Mouse (Mus musculus) midbrain, embryonic 15.5 days (tissue): ENCODE data around the gene Mettl24. TPM values are rescaled to one million over a fixed set of nuclear protein-coding genes. Genes with fewer than 3 reads are reported as not detected.

Experiments used
- ATAC-seq: fragments of 200-750 bp; cut with Nextera tagmentation; replicated peaks from 2 replicates; pipeline ENCODE4 v1.8.0; 2017; ENCODE audit warnings: moderate TSS enrichment
- H3K27ac ChIP-seq: fragments of 300-500 bp; sonication (generic); 2 replicates; pipeline ENCODE4 v1.5.1; 2015; ENCODE audit warnings: mild to moderate bottlenecking, inconsistent platforms
- H3K27me3 ChIP-seq: fragments of 300-500 bp; sonication (generic); replicated peaks from 2 replicates; pipeline ENCODE4 v1.6.1; 2015; ENCODE audit warnings: inconsistent platforms
- H3K36me3 ChIP-seq: fragments of 300-500 bp; sonication (generic); replicated peaks from 2 replicates; pipeline ENCODE4 v1.6.1; 2015; ENCODE audit warnings: inconsistent platforms
- H3K4me1 ChIP-seq: fragments of 300-500 bp; sonication (generic); 2 replicates; pipeline ENCODE4 v1.6.1; 2015; ENCODE audit warnings: inconsistent platforms
- H3K4me2 ChIP-seq: fragments of 300-500 bp; sonication (generic); 2 replicates; pipeline ENCODE4 v1.6.1; 2015; ENCODE audit warnings: inconsistent platforms, mild to moderate bottlenecking, moderate library complexity
- H3K4me3 ChIP-seq: fragments of 300-500 bp; sonication (generic); 2 replicates; pipeline ENCODE4 v1.5.1; 2015; ENCODE audit warnings: mild to moderate bottlenecking, inconsistent platforms
- H3K9ac ChIP-seq: fragments of 300-500 bp; sonication (generic); 2 replicates; pipeline ENCODE4 v1.6.1; 2015; ENCODE audit warnings: mild to moderate bottlenecking, inconsistent platforms
- H3K9me3 ChIP-seq: fragments of 300-500 bp; sonication (generic); 2 replicates; pipeline ENCODE4 v1.6.1; 2016; ENCODE audit warnings: inconsistent platforms
- WGBS: fragments of 180-500 bp; shearing (Covaris S2); methylation state at CpG from one replicate; pipeline ENCODE4 v1.1.7; 2015; ENCODE audit warnings: mixed read lengths; 5-methylcytosine and 5-hydroxymethylcytosine counted together
- polyA plus RNA-seq: library from polyadenylated mRNA; unstranded; fragments of >200 nt; fragmentation: Nextera tagmentation; extraction: Ambion mirVana; gene quantifications from 2 replicates; pipeline ENCODE4 v1.2.1, GENCODE M21; 2015

Mettl24 gene
- polyA plus RNA-seq, 1 experiment from 2014 or later, result 0.71 TPM

DNA sequence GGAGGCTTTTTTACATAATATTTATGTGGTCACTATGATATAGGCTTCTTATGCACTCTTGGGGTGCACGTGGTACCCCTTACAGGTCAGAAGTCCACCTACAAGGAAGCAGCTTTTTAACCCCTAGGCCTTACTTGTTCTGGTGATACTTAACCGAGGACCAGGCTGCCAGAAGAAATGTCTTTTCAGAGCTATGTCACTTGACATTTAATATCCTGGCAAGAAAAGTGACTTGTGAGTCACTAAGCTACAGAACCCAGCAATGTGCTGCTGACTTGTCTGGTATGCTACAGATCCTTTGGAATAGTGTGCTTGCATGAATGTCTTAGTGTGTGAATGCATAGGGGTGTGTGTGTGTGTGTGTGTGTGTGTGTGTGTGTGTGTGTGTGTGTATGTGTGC, 4.3 kb downstream of the Mettl24 start:
- H3K27ac ChIP-seq, result no peak overlapping the region
- no peak overlapping the region for H3K9ac ChIP-seq
- no peaks in the 10 kb centered on the region for H3K9me3 ChIP-seq
- H3K4me2 ChIP-seq, result no peak overlapping the region
- ATAC-seq, result no peak
- no peaks in the 10 kb centered on the region for H3K36me3 ChIP-seq
- no peaks in the 10 kb centered on the region for H3K27me3 ChIP-seq
- no peak overlapping the region for H3K4me3 ChIP-seq
- H3K4me1 ChIP-seq, result peaks cover 15% of the 10 kb centered on the region
- WGBS, result 74% methylated on average over 2 of the region's 2 CpGs

GRCm38 (mm10) chr10:40688266-40688665, 5.2 kb downstream of the Mettl24 start:
- Histone ChIP-seq H3K4me3 (no peak overlapping the region), H3K4me1 (peaks cover 7% of the 10 kb centered on the region), H3K4me2 (no peak overlapping the region), H3K9ac (no peak overlapping the region), H3K27me3 (no peaks in the 10 kb centered on the region), H3K9me3 (no peaks in the 10 kb centered on the region), H3K36me3 (no peaks in the 10 kb centered on the region), H3K27ac (peak overlapping the region; percentile 48; the same call in 1 of the 2 replicates)
- no peak for ATAC-seq
- WGBS, result 73% methylated on average over 6 of the region's 6 CpGs

DNA sequence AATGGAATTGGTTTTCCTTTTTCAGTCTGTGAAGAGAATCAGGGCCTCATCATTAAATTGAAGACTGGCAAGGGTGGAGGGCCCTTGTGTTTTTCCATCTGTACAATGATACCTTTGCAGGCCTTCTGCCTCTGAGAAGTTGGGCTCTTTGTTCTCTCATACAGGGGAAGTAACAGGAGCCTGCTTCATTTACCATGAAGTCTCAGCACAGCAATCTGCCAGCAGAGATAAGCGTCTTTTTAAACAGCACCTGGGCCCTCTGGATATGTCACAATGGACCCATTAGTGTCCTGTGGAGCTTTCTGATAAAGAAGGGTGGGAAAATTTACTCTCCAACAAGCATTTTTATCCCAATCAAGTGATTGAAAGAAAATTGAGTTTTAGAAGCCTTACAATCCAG, 5.8 kb downstream of the Mettl24 start:
- no peaks in the 10 kb centered on the region for H3K27me3 ChIP-seq
- peak; percentile 58 for ATAC-seq
- no peaks in the 10 kb centered on the region for H3K9me3 ChIP-seq
- H3K36me3 ChIP-seq, result no peaks in the 10 kb centered on the region
- WGBS, result 31% methylated on average over 1 of the region's 1 CpGs
- no peak overlapping the region for H3K4me3 ChIP-seq
- H3K4me1 ChIP-seq, result 0 out of 2 replicates have a peak, but pooled peaks cover 3% of the 10 kb centered on the region
- no peak overlapping the region for H3K9ac ChIP-seq
- no peak overlapping the region for H3K4me2 ChIP-seq
- peak overlapping the region; percentile 48; the same call in 1 of the 2 replicates for H3K27ac ChIP-seq

GRCm38 (mm10) chr10:40698652-40699051, 15.6 kb downstream of the Mettl24 start:
- Histone ChIP-seq H3K36me3 (no peaks in the 10 kb centered on the region), H3K4me3 (no peak overlapping the region), H3K9me3 (no peaks in the 10 kb centered on the region), H3K27ac (no peak overlapping the region), H3K4me2 (no peak overlapping the region), H3K4me1 (no peaks in the 10 kb centered on the region), H3K9ac (no peak overlapping the region), H3K27me3 (no peaks in the 10 kb centered on the region)
- 72% methylated on average over 4 of the region's 4 CpGs for WGBS
- ATAC-seq, result no peak

- H3K27me3 ChIP-seq, result no peaks in the 10 kb centered on the region
- no peak overlapping the region for H3K9ac ChIP-seq
- no peaks in the 10 kb centered on the region for H3K36me3 ChIP-seq
- H3K4me3 ChIP-seq, result no peak overlapping the region
- ATAC-seq, result no peak
- H3K9me3 ChIP-seq, result no peaks in the 10 kb centered on the region
- WGBS, result 85% methylated on average over 7 of the region's 7 CpGs
- H3K27ac ChIP-seq, result no peak overlapping the region
- no peak overlapping the region for H3K4me2 ChIP-seq
- no peaks in the 10 kb centered on the region for H3K4me1 ChIP-seq
These were observed 28.0 kb downstream of the Mettl24 start for GRCm38 (mm10) chr10:40711127-40711526.

- ATAC-seq, result peak; percentile 70
- 43% methylated on average over 9 of the region's 9 CpGs for WGBS
- H3K9ac ChIP-seq, result no peak overlapping the region
- H3K4me1 ChIP-seq, result no peaks in the 10 kb centered on the region
- no peak overlapping the region for H3K4me2 ChIP-seq
- H3K27me3 ChIP-seq, result no peaks in the 10 kb centered on the region
- no peak overlapping the region for H3K4me3 ChIP-seq
- H3K36me3 ChIP-seq, result no peaks in the 10 kb centered on the region
- no peak overlapping the region for H3K27ac ChIP-seq
- no peaks in the 10 kb centered on the region for H3K9me3 ChIP-seq
These were observed 30.0 kb downstream of the Mettl24 start for GRCm38 (mm10) chr10:40713018-40713608.

- Histone ChIP-seq H3K27me3 (no peaks in the 10 kb centered on the region), H3K9ac (no peak overlapping the region), H3K36me3 (no peaks in the 10 kb centered on the region), H3K4me2 (no peak overlapping the region), H3K4me3 (no peak overlapping the region), H3K9me3 (no peaks in the 10 kb centered on the region), H3K4me1 (no peaks in the 10 kb centered on the region), H3K27ac (no peak overlapping the region)
- WGBS, result 79% methylated on average over 9 of the region's 9 CpGs
- ATAC-seq, result peak; percentile 19; the same call in 1 of the 2 replicates
These were observed 30.7 kb downstream of the Mettl24 start for GRCm38 (mm10) chr10:40713829-40714228.

DNA sequence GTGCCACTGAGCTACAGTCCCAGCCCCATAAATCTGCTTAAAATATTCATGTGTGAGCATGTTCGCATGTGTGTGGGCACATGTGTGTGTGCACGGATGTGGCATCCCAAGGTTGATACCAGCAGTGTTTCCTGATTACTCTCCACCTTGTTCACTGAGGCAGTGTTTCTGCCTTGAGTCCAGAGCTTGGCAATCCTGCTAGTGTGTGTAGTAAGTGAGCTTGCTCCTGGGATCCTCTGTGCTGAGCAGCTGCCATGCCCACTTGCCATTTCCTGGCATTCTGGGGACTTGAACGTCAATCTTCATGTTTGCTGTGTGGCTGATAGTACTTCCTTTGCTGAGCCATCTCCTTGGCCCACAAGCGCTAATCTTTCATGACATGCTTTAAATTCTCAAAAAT, 32.1 kb downstream of the Mettl24 start:
- Histone ChIP-seq H3K27me3 (no peaks in the 10 kb centered on the region), H3K4me1 (no peaks in the 10 kb centered on the region), H3K36me3 (no peaks in the 10 kb centered on the region), H3K9ac (no peak overlapping the region), H3K9me3 (no peaks in the 10 kb centered on the region), H3K27ac (no peak overlapping the region), H3K4me2 (no peak overlapping the region), H3K4me3 (no peak overlapping the region)
- 93% methylated on average over 4 of the region's 4 CpGs for WGBS
- ATAC-seq, result no peak

DNA sequence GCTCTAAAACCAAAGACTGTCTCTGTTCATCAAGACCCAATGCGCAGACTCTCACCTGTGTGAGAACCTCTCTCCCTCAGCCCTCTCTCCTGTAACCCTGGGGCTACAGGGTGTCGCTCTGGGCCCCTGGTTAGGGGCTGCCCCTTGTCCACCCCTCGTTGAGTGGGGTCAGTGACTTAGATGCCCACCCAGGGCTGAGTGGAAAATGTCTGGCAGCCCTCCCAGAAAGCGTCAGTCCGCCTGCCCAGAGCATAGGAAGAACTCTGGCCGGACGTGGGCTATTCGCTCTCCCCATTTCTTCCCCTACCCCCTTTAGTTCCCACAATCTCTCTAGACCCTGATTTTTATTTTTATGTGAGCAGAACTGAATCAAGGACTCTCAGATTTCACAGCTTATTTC, 33.2 kb downstream of the Mettl24 start:
- Histone ChIP-seq H3K4me3 (no peak overlapping the region), H3K9me3 (no peaks in the 10 kb centered on the region), H3K27me3 (no peaks in the 10 kb centered on the region), H3K4me1 (no peaks in the 10 kb centered on the region), H3K36me3 (no peaks in the 10 kb centered on the region), H3K27ac (no peak overlapping the region), H3K9ac (no peak overlapping the region), H3K4me2 (no peak overlapping the region)
- WGBS, result 78% methylated on average over 8 of the region's 8 CpGs
- ATAC-seq, result no peak

DNA sequence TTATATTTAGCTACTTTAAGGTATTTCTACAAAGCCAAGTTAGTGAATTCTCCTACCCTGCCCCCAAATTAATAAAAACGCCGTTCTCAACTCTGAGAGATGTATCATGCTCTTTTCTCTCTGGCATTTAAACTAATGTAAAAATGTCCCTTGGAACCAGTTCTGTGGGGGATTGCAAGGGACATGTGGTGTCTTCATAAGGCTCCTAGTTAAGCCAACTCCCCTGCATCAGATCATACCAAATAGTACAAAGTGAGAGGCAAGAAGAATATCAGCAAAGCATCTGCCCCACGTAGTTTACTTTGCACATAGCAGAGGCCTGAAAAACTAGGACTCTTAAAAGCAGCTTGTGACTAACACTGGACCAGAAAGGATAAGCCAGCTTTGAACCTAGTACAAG, 33.6 kb downstream of the Mettl24 start:
- H3K4me3 ChIP-seq, result no peak overlapping the region
- H3K36me3 ChIP-seq, result no peaks in the 10 kb centered on the region
- WGBS, result 86% methylated on average over 3 of the region's 3 CpGs
- H3K27ac ChIP-seq, result no peak overlapping the region
- H3K27me3 ChIP-seq, result no peaks in the 10 kb centered on the region
- H3K4me2 ChIP-seq, result no peak overlapping the region
- H3K9me3 ChIP-seq, result no peaks in the 10 kb centered on the region
- no peaks in the 10 kb centered on the region for H3K4me1 ChIP-seq
- ATAC-seq, result no peak
- no peak overlapping the region for H3K9ac ChIP-seq

DNA sequence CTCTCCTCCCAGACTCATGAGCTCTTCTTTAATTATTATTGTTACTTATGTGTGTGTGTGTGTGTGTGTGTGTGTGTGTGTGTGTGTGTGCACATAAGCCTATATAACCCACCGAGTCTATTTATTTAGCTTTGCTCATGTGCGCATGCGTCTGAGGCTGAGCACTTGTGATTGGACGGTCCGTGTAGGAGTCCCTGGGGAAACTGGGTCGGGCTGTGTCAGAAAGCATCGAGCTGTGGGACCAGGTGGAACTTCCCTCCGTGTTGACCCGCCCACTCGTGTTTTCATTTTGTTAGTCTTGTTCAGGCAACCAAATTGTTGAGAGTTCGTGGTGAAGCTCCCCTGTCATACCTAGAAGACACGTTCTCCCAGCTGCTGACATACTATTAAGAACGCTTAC, 35.3 kb downstream of the Mettl24 start:
- ATAC-seq, result no peak
- no peak overlapping the region for H3K4me3 ChIP-seq
- H3K27ac ChIP-seq, result no peak overlapping the region
- no peaks in the 10 kb centered on the region for H3K9me3 ChIP-seq
- 92% methylated on average over 13 of the region's 13 CpGs for WGBS
- no peak overlapping the region for H3K9ac ChIP-seq
- H3K27me3 ChIP-seq, result no peaks in the 10 kb centered on the region
- H3K4me2 ChIP-seq, result no peak overlapping the region
- no peaks in the 10 kb centered on the region for H3K36me3 ChIP-seq
- no peaks in the 10 kb centered on the region for H3K4me1 ChIP-seq

DNA sequence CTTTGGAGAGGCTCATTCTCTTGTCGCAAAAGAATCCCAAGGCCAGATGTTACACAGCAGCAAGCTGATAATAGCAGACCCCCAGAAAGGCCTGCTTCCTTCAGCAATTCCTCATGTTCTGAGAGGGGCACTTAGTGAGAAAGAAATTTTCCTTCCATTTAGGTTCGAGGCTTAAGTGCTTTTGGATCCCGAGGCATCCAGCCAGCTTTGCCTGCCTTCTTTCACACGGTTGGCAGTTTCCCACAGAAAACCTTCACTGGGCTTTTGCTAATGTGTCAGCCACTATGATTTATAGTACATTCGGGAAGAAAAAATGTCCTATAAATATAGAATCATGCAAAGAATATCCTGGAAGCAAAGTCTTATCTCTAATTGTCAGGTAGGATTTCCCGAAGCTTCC, 36.0 kb downstream of the Mettl24 start:
- H3K9me3 ChIP-seq, result no peaks in the 10 kb centered on the region
- H3K4me1 ChIP-seq, result 0 out of 2 replicates have a peak, but pooled peaks cover 2% of the 10 kb centered on the region
- no peak for ATAC-seq
- H3K27ac ChIP-seq, result no peak overlapping the region
- H3K36me3 ChIP-seq, result no peaks in the 10 kb centered on the region
- no peak overlapping the region for H3K9ac ChIP-seq
- H3K27me3 ChIP-seq, result no peaks in the 10 kb centered on the region
- no peak overlapping the region for H3K4me2 ChIP-seq
- no peak overlapping the region for H3K4me3 ChIP-seq
- 71% methylated on average over 6 of the region's 6 CpGs for WGBS

DNA sequence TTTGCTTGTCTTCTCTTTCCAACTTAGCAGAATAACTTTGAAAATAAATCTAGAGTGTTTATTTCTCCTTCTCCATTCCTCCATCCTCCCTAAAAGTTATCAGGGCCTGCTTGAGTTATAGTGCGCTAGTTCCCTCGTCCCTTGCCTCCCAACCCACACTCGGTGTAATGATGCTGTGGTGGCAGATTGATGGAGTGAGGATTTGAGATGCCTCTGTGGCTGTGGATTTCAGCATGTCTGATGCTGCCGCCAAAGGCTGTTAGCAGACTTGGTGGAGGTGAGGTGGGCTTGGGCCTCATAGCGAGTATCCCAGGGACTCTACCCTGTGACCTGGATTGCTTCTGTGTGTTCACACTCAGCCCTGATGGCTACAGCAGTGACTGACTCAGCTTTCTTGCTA, 37.8 kb downstream of the Mettl24 start:
- no peak overlapping the region for H3K4me2 ChIP-seq
- no peaks in the 10 kb centered on the region for H3K36me3 ChIP-seq
- H3K27ac ChIP-seq, result no peak overlapping the region
- H3K9ac ChIP-seq, result no peak overlapping the region
- no peaks in the 10 kb centered on the region for H3K27me3 ChIP-seq
- 86% methylated on average over 5 of the region's 5 CpGs for WGBS
- H3K4me1 ChIP-seq, result peaks cover 11% of the 10 kb centered on the region
- H3K4me3 ChIP-seq, result no peak overlapping the region
- H3K9me3 ChIP-seq, result no peaks in the 10 kb centered on the region
- no peak for ATAC-seq
